Mouse (Mus musculus) MEL (cell line): ENCODE data around the gene Hist1h2ad.

Experiments
- CTCF ChIP-seq, 3 experiments: IDR thresholded peaks in 2 of 3; conservative IDR thresholded peaks in 1 of 3; 2 replicates each; pipeline ENCODE4 v1.5.1; 2011 to 2012; ENCODE audit warnings: low read length in 3 of 3, low read depth in 2 of 3, mild to moderate bottlenecking in 2 of 3, improper control_type of control experiment in 1 of 3, inconsistent platforms in 1 of 3, mixed read lengths in 1 of 3, moderate library complexity in 1 of 3; ENCODE audit not compliant: control insufficient read depth in 1 of 3, insufficient read depth in 1 of 3, poor library complexity in 1 of 3, severe bottlenecking in 1 of 3
- ELF1 ChIP-seq: IDR thresholded peaks from 2 replicates; pipeline ENCODE4 v1.6.1; 2014; ENCODE audit warnings: low read depth, mild to moderate bottlenecking, inconsistent platforms, low read length, improper control_type of control experiment, moderate library complexity
- GATA1 ChIP-seq: IDR thresholded peaks from 2 replicates; pipeline ENCODE4 v1.6.1; 2011; ENCODE audit warnings: low read depth, low read length, improper control_type of control experiment
- HCFC1 ChIP-seq: IDR thresholded peaks from 2 replicates; pipeline ENCODE4 v1.6.1; 2012; ENCODE audit warnings: low read depth, mild to moderate bottlenecking, inconsistent platforms, low read length, improper control_type of control experiment, moderate library complexity
- POLR2A ChIP-seq, 2 experiments: IDR thresholded peaks; 2 replicates each; pipeline ENCODE4 v1.6.1; 2011 to 2012; ENCODE audit warnings: low read length in 2 of 2, mild to moderate bottlenecking in 2 of 2, control low read depth in 1 of 2, improper control_type of control experiment in 1 of 2, low read depth in 1 of 2, moderate library complexity in 1 of 2; ENCODE audit not compliant: control insufficient read depth in 1 of 2, insufficient read depth in 1 of 2, poor library complexity in 1 of 2
- SIN3A ChIP-seq: IDR thresholded peaks from 2 replicates; pipeline ENCODE4 v1.6.1; 2012; ENCODE audit warnings: low read length, improper control_type of control experiment, inconsistent platforms
- TBP ChIP-seq: IDR thresholded peaks from 2 replicates; pipeline ENCODE4 v1.8.0; 2011; ENCODE audit warnings: low read depth, low read length, improper control_type of control experiment
- ZC3H11A ChIP-seq: IDR thresholded peaks from 2 replicates; pipeline ENCODE4 v1.6.1; 2012; ENCODE audit warnings: low read depth, mild to moderate bottlenecking, inconsistent platforms, low read length, improper control_type of control experiment
- ZKSCAN1 ChIP-seq: IDR thresholded peaks from 2 replicates; pipeline ENCODE4 v1.6.1; 2012; ENCODE audit warnings: low read depth, mild to moderate bottlenecking, inconsistent platforms, low read length, improper control_type of control experiment, moderate library complexity

- no peak for TF ChIP-seq GATA1
- no peak for TF ChIP-seq CTCF (IDR thresholded peaks at IDR 0.05 in 2 of 3, conservative IDR thresholded peaks at IDR 0.05 in 1 of 3; ENCODE audit: control insufficient read depth in 1 of 3, insufficient read depth in 1 of 3, low read depth in 2 of 3, low read length in 3 of 3, poor library complexity in 1 of 3, severe bottlenecking in 1 of 3)
- no peak for TF ChIP-seq ZC3H11A
- TF ChIP-seq ELF1: no peak
- TF ChIP-seq SIN3A: no peak
- no peak for TF ChIP-seq POLR2A (IDR thresholded peaks at IDR 0.05; ENCODE audit: control insufficient read depth in 1 of 2, insufficient read depth in 1 of 2, low read depth in 1 of 2, low read length in 2 of 2, poor library complexity in 1 of 2)
- no peak for TF ChIP-seq ZKSCAN1
- TF ChIP-seq TBP: 0 out of 2 replicates have a peak, but pooled peaks have one; percentile 12
- no peak for TF ChIP-seq HCFC1
Observed at GRCm38 (mm10) chr13:23576906-23577639, 2.9 kb downstream of the Hist1h2ad start.
